Mouse (Mus musculus) liver, adult 2 months (tissue): Measurements from ENCODE around the gene Kirrel3.

ENCODE experiments used
- CTCF ChIP-seq: fragments of 200-500 bp; IDR thresholded peaks from 2 replicates; pipeline ENCODE4 v1.5.1; 2011; ENCODE audit warnings: low read depth, low read length, control low read depth
- POLR2A ChIP-seq: fragments of 200-500 bp; IDR thresholded peaks from 2 replicates; pipeline ENCODE4 v1.6.1; 2011; ENCODE audit warnings: low read length, control low read depth; ENCODE audit not compliant: insufficient read depth; ENCODE audit errors: extremely low read depth

- TF ChIP-seq POLR2A (no peak), CTCF (no peak)
These were observed 321.2 kb downstream of the Kirrel3 start for GRCm38 (mm10) chr9:34806854-34807253.
